Mouse (Mus musculus) layer of hippocampus, adult 2 months (tissue): ENCODE measurements around the gene Slc6a4. TPM values are rescaled to one million over a fixed set of nuclear protein-coding genes. Genes with fewer than 3 reads are reported as not detected.

Experiments
- DNase-seq, 2 experiments: peaks; one replicate each; pipeline ENCODE4 v3.0.0; 2022; ENCODE audit warnings: low spot score in 2 of 2
- H3K27ac ChIP-seq: fragments of 200-600 bp; 2 replicates; pipeline ENCODE4 v1.8.1; 2022
- H3K4me3 ChIP-seq: fragments of 200-600 bp; 2 replicates; pipeline ENCODE4 v1.8.1; 2022; ENCODE audit warnings: mild to moderate bottlenecking
- CTCF ChIP-seq: fragments of 200-600 bp; conservative IDR thresholded peaks from 2 replicates; pipeline ENCODE4 v1.8.1; 2022; ENCODE audit warnings: antibody characterized with exemption, mild to moderate bottlenecking, moderate library complexity
- long read RNA-seq, 2 experiments: library from polyadenylated mRNA; stranded (forward); transcript quantifications; one replicate each; pipeline ENCODE4 v2.0.0; 2021; ENCODE audit warnings: borderline mapping rate in 2 of 2
- total RNA-seq, 2 experiments: library from RNA; stranded (reverse); gene quantifications; 2 replicates each; pipeline ENCODE4 v1.2.3; 2021

Gene Slc6a4
- not detected for total RNA-seq
- long read RNA-seq, experiment 1: 0 reads
- long read RNA-seq, experiment 2: 0 reads

DNA sequence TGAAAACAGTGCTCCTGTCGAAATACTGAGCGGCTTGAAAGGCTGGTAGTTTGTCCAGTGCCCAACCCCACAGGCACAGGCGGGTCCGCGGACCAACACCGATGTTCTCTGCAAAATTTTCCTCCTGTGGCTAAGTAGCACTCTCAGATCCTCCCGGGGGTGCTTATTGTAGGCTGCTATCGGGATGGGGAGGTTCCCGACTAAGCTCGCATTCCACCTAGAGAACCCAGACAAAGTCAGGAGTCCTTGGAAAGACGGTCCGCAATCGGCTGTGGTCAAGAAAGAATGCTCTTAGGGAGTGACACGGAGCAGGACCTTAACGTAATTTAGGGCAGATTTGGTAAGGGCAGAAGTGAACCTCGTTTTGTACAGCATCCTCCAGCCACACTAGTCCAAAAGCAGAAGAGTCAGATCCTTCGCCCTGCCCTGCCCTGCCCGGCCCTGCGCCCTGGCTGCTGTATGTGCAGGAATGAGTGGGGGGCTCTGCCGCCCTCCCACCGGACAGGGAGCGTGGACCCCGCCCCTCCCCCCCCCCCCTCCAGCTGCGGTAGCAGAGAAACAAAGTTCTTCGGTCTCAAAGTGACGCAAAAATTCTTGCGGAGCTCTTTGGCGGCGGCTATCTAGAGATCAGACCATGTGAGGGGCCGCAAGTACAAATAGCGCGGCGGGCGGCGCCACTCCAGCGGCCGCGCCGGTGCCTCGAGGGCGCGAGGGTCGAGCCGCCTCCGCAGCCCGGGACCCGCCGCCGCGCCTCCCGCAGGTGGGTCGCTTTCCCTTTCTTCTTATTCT is at the start of gene Slc6a4:
Gene Slc6a4, plus strand, starts transcription at position 688 of the 789 bp plus-strand sequence.
- Histone ChIP-seq H3K27ac (no peak within 1 kb of the TSS), H3K4me3 (peak within 1 kb of the TSS; percentile 53)
- TF ChIP-seq CTCF: no peak
- no peak for DNase-seq

GRCm38 (mm10) chr11:76953536-76953935 is 44.9 kb upstream of the Slc6a4 start:
- Histone ChIP-seq H3K4me3 (no peak overlapping the region), H3K27ac (peak overlapping the region; percentile 47; the same call in 1 of the 2 replicates)
- TF ChIP-seq CTCF: no peak
- peak; percentile 15 to 65 for DNase-seq

GRCm38 (mm10) chr11:76965703-76966102 is 32.7 kb upstream of the Slc6a4 start:
- Histone ChIP-seq H3K4me3 (no peak overlapping the region), H3K27ac (no peak overlapping the region)
- DNase-seq: no peak
- TF ChIP-seq CTCF: no peak

GRCm38 (mm10) chr11:76970328-76970727 is 28.1 kb upstream of the Slc6a4 start:
- no peak for DNase-seq
- Histone ChIP-seq H3K27ac (no peak overlapping the region), H3K4me3 (no peak overlapping the region)
- TF ChIP-seq CTCF: no peak

DNA sequence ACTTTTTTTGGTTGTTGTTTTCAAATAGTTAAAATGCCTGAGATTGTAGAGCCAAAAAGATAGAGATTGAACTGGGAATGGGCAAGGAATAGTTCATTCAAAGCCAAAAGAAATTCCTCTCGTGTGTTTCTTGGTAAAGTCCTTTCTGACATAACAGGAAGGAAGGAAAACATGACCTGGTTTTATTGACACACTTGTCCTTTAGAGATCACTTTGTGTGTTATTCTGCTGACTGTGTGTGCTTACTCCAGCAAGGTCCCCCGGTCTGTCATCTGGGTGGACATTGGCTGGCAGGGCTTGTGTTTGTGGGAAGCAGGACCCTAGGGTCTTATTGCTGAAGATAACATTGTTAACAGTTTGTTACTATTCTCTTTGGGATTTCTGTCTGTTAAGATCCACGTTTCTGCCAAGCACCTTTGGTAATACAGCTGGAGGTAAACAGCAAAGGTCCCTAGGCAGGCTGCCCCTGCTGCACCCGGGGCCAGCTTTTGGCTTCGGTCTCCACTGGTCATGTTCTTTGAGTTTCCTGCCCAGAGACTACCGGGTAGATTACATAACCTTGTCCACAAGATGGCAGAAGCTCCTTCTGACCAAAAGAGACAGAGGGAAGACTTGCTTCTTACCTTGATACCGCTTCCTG is 23.6 kb upstream of the Slc6a4 start:
- no peak for DNase-seq
- TF ChIP-seq CTCF: peak; percentile 18; the same call in 1 of the 2 replicates
- H3K27ac ChIP-seq: no peak overlapping the region
- H3K4me3 ChIP-seq: no peak overlapping the region

- DNase-seq: no peak
- no peak overlapping the region for H3K4me3 ChIP-seq
- TF ChIP-seq CTCF: no peak
- H3K27ac ChIP-seq: no peak overlapping the region
These were observed 16.7 kb upstream of the Slc6a4 start for GRCm38 (mm10) chr11:76981570-76982141.

- no peak for DNase-seq
- Histone ChIP-seq H3K27ac (no peak overlapping the region), H3K4me3 (no peak overlapping the region)
- no peak for TF ChIP-seq CTCF
These were observed 16.0 kb upstream of the Slc6a4 start for GRCm38 (mm10) chr11:76982415-76982814.

- TF ChIP-seq CTCF: no peak
These were observed 14.8 kb upstream of the Slc6a4 start for GRCm38 (mm10) chr11:76983641-76984040.

DNA sequence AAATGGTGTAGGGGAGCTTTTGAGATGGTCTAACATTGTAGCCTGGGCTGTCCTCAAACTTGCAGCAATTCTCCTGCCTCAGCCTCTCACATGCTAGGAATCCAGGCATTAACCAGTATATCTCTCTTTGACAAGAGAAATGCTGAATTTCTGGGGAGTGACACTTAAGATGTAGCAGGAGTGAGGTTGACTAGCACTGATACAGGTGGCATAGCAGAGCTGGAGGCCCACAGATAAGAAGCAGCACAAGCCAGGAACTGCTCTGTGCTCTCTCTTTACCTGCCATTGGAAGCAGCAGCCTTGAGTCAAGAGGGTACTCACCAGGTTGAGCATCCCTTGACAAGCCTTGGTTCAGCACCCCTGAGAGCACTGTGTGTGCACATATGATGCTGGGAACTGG is 14.2 kb upstream of the Slc6a4 start:
- no peak overlapping the region for H3K4me3 ChIP-seq
- DNase-seq: no peak
- no peak for TF ChIP-seq CTCF
- no peak overlapping the region for H3K27ac ChIP-seq

More at GRCm38 (mm10) chr11:76983641-76984040, 14.8 kb upstream of the Slc6a4 start:
- Histone ChIP-seq H3K27ac (no peak overlapping the region), H3K4me3 (no peak overlapping the region)
- no peak for DNase-seq

GRCm38 (mm10) chr11:76990839-76991238 is 7.6 kb upstream of the Slc6a4 start:
- no peak for TF ChIP-seq CTCF
- DNase-seq: no peak
- H3K4me3 ChIP-seq: no peak overlapping the region
- no peak overlapping the region for H3K27ac ChIP-seq

GRCm38 (mm10) chr11:76992886-76993285 is 5.5 kb upstream of the Slc6a4 start:
- Histone ChIP-seq H3K27ac (no peak overlapping the region), H3K4me3 (no peak overlapping the region)
- no peak for DNase-seq
- TF ChIP-seq CTCF: no peak

DNA sequence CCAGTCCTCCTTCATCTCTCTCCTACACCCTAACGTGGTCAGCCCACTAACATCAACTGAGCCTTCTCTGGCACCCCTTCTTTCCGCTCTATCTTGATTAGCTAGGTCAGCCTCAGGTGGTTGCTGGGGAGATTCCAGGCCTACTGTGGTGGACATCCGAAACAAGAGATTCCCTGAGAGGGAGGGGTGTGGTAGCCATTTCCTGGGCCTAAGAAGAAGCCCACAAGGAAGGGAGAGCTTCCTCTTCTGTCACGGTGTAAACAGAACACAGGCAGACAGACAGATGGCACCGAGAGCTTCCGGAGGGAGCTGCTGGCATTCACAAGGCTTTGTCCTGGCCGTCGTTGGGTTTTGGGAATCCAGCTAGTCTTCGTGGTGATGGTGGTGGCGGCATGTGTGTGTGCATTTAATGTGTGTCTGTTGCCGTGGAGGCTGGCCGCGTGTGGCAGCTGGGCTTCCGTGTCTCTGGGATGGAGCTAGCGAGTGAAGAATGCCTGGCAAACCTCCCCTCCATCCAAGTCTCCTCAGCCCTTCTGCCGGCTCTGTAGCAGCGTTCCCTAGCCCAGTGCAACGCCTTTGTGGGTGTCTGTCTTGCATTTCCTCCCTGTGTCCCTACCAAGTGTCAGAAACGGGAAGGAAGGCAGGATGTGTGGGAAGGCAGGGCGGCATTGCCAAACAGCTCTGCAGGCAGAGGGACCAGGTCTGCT is 2.3 kb upstream of the Slc6a4 start:
- DNase-seq: peak in 1 of 2 experiments; percentile 8
- no peak overlapping the region for H3K27ac ChIP-seq
- H3K4me3 ChIP-seq: no peak overlapping the region
- no peak for TF ChIP-seq CTCF

DNA sequence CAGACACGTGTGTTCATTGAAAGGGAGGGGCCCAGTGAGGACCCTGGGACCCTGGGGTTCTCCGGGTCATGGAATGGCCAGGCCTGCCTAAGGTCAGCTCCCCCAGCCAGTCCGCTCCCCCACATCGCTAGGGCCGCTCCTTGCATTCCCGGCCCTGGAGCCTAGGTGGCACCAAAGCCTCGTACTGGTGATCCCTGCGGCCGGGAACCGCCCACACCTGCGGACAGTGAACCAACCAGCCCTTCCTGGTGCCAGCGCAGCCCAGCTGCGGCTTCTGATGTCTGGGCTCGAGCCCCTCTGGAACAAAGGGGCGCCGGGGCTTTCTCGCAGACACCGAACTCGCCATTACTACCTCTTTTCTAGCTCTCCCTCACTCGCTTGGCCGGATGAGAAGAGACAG is 1.1 kb upstream of the Slc6a4 start:
- H3K4me3 ChIP-seq: peak overlapping the region; percentile 53
- peak; percentile 19 to 62 for DNase-seq
- no peak overlapping the region for H3K27ac ChIP-seq
- peak; percentile 87 for TF ChIP-seq CTCF
